Mouse (Mus musculus) Patski (cell line): ENCODE data around the gene Spata5. TPM values are rescaled to one million over a fixed set of nuclear protein-coding genes. Genes with fewer than 3 reads are reported as not detected.
"Not testable (repeated sequence)": the region's sequence is repeated elsewhere in the genome, so short reads cannot be mapped to it uniquely, and the experiment has no call there.

ENCODE experiments used
- ATAC-seq: fragments of 100-300 bp; one replicate; pipeline ENCODE4 v1.8.0; 2021
- CTCF ChIA-PET: fragments of 350-600 bp; sonication (Branson Sonifier 250); formaldehyde crosslinking; loops from one replicate; lab custom pipeline; 2022; ENCODE audit warnings: inconsistent platforms; lab: Charles Lee
- POLR2A ChIA-PET: fragments of 350-600 bp; sonication (Branson Sonifier 250); formaldehyde crosslinking; loops from one replicate; lab custom pipeline; 2022; ENCODE audit warnings: antibody characterized with exemption, inconsistent platforms; lab: Charles Lee
- DNase-seq: peaks from one replicate; pipeline ENCODE4 v3.0.0-alpha.2; 2011; ENCODE audit warnings: low read depth, low spot score
- H3K27me3 ChIP-seq: fragments of 371-371 bp; one replicate; pipeline ENCODE4 v1.5.1; 2021
- CTCF ChIP-seq: fragments of 100-300 bp; IDR thresholded peaks from one replicate; pipeline ENCODE4 v1.5.1; 2021
- in situ Hi-C: fragments of 300-500 bp; cut with MboI; formaldehyde crosslinking; loops from 3 replicates; pipeline ENCODE4 v1.11.1; 2018; ENCODE audit warnings: low pct_unique_long_range_greater_than_20kb, mixed read lengths
- polyA plus RNA-seq: library from polyadenylated mRNA; unstranded; gene quantifications from one replicate; pipeline ENCODE4 v1.2.3, GENCODE M21; 2021

Gene Spata5
- polyA plus RNA-seq, 1 experiment from 2014 or later, result 43.3 TPM

GRCm38 (mm10) chr3:37520334-37521023 is 100.8 kb downstream of the Spata5 start:
- no peaks in the 10 kb centered on the region for H3K27me3 ChIP-seq
- DNase-seq (no peak), ATAC-seq (peak; percentile 54)
- ChIA-PET POLR2A (interaction anchor here (0.6 to 0.7 kb wide), 2 partner anchors 13 to 56 kb away, joined by 5 to 7 read pairs; no protein-coding TSS in a partner anchor), CTCF (interaction anchor here (0.6 to 1.5 kb wide), 5 partner anchors 9 to 48 kb away, joined by 3 to 6 read pairs (median 4); no protein-coding TSS in a partner anchor)
- TF ChIP-seq CTCF, result no peak
- in situ Hi-C loops, result no loop called here

GRCm38 (mm10) chr3:37532079-37532478 is 112.4 kb downstream of the Spata5 start:
- in situ Hi-C loops, result no loop called here
- DNase-seq (no peak), ATAC-seq (no peak)
- H3K27me3 ChIP-seq, result no peaks in the 10 kb centered on the region
- POLR2A ChIA-PET, result no interaction called here
- CTCF ChIA-PET, result interaction anchor here (1.0 to 2.4 kb wide), 5 partner anchors 8 to 36 kb away, joined by 4 to 6 read pairs (median 4); no protein-coding TSS in a partner anchor
- no peak for TF ChIP-seq CTCF

DNA sequence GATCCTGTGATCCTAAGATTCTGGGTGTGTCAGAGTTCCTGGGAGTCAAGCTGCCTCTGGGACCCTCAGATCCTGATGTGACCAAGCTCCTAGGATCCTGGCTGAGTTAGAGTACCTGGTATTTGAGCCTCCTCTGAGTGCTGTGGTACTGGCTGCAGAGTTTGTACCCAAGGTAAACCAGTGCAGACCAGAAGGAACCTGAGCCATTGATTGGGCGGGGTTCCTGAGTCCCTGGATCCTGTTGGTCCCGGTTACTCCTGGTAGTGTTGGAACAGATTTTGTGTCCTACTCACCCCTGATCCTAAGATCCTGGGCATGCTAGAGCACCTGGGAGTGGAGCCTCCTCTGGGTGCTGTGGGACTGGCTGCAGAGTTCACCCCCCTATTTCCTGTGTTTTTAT is 121.0 kb downstream of the Spata5 start:
- H3K27me3 ChIP-seq, DNase-seq, POLR2A ChIA-PET, in situ Hi-C loops, ATAC-seq: not testable (repeated sequence)
- CTCF ChIA-PET, result interaction anchor here (1.6 kb wide), 1 partner anchor 9 kb away, joined by 4 read pairs; no protein-coding TSS in a partner anchor

GRCm38 (mm10) chr3:37546351-37546750 is 126.7 kb downstream of the Spata5 start:
- no peak for ATAC-seq
- TF ChIP-seq CTCF, result no peak
- H3K27me3 ChIP-seq, result no peaks in the 10 kb centered on the region
- in situ Hi-C loops, result no loop called here
- no peak for DNase-seq
- ChIA-PET POLR2A (no interaction called here), CTCF (no interaction called here)

GRCm38 (mm10) chr3:37550190-37550589 is 130.5 kb downstream of the Spata5 start:
- H3K27me3 ChIP-seq, result no peaks in the 10 kb centered on the region
- DNase-seq, result no peak
- TF ChIP-seq CTCF, result no peak
- CTCF ChIA-PET, result interaction anchor here (1.3 to 1.9 kb wide), 2 partner anchors 8 to 14 kb away, joined by 5 to 7 read pairs; no protein-coding TSS in a partner anchor
- in situ Hi-C loops, result no loop called here
- POLR2A ChIA-PET, result interaction anchor here (1.4 kb wide), 1 partner anchor 25 kb away, joined by 3 read pairs; no protein-coding TSS in a partner anchor
- ATAC-seq, result no peak

DNA sequence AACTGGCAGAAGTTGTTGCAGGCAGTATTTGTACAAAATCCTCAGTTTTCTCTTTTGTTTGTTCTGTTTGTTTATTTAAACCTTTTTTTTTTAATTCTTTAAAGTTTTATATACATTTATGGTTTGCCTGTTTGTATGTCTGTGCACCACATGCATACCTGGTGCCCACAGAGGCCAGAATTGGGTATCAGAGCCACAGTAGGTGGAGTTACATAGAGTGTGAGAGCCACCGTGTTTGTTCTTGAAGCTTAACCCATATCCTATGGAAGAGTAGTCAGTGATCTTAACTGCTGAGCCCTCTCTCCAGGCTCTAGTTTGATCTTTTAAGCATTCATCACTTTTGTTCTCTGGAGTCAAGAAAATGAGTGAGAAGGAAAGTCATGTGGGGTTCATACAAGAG is 130.9 kb downstream of the Spata5 start:
- no peak for TF ChIP-seq CTCF
- ChIA-PET POLR2A (interaction anchor here (1.4 kb wide), 1 partner anchor 25 kb away, joined by 3 read pairs; no protein-coding TSS in a partner anchor), CTCF (interaction anchor here (1.3 to 11.1 kb wide), 3 partner anchors 8 to 20 kb away, joined by 5 to 82 read pairs (median 7); no protein-coding TSS in a partner anchor)
- no peaks in the 10 kb centered on the region for H3K27me3 ChIP-seq
- no peak for ATAC-seq
- in situ Hi-C loops, result no loop called here
- no peak for DNase-seq

- H3K27me3 ChIP-seq, result no peaks in the 10 kb centered on the region
- in situ Hi-C loops, result no loop called here
- no peak for ATAC-seq
- CTCF ChIA-PET, result interaction anchor here (1.3 to 11.1 kb wide), 6 partner anchors 9 to 83 kb away, joined by 3 to 82 read pairs (median 4); no protein-coding TSS in a partner anchor
- POLR2A ChIA-PET, result no interaction called here
- TF ChIP-seq CTCF, result no peak
- DNase-seq, result no peak
These were observed 131.8 kb downstream of the Spata5 start for GRCm38 (mm10) chr3:37551486-37551885.

- H3K27me3 ChIP-seq, result no peaks in the 10 kb centered on the region
- no peak for DNase-seq
- ATAC-seq, result no peak
- no peak for TF ChIP-seq CTCF
- in situ Hi-C loops, result no loop called here
- ChIA-PET POLR2A (no interaction called here), CTCF (interaction anchor here (0.7 to 11.1 kb wide), 6 partner anchors 10 to 82 kb away, joined by 3 to 82 read pairs (median 4); no protein-coding TSS in a partner anchor)
These were observed 132.5 kb downstream of the Spata5 start for GRCm38 (mm10) chr3:37552244-37552643.

GRCm38 (mm10) chr3:37553371-37554033 is 133.8 kb downstream of the Spata5 start:
- POLR2A ChIA-PET, result interaction anchor here (0.6 kb wide), 1 partner anchor 71 kb away, joined by 3 read pairs; no protein-coding TSS in a partner anchor
- CTCF ChIA-PET, result interaction anchor here (11.1 kb wide), 1 partner anchor 17 kb away, joined by 82 read pairs; no protein-coding TSS in a partner anchor
- ATAC-seq (no peak), DNase-seq (no peak)
- no peak for TF ChIP-seq CTCF
- in situ Hi-C loops, result no loop called here
- no peaks in the 10 kb centered on the region for H3K27me3 ChIP-seq

GRCm38 (mm10) chr3:37556412-37557113 is 136.9 kb downstream of the Spata5 start:
- in situ Hi-C loops, result no loop called here
- no peak for DNase-seq
- no peak for TF ChIP-seq CTCF
- POLR2A ChIA-PET, result no interaction called here
- CTCF ChIA-PET, result interaction anchor here (1.0 to 11.1 kb wide), 5 partner anchors 8 to 61 kb away, joined by 3 to 82 read pairs (median 3); no protein-coding TSS in a partner anchor
- ATAC-seq, result no peak
- no peaks in the 10 kb centered on the region for H3K27me3 ChIP-seq
